Mouse (Mus musculus): Measurements from ENCODE around the gene Tmem189.

DNA sequence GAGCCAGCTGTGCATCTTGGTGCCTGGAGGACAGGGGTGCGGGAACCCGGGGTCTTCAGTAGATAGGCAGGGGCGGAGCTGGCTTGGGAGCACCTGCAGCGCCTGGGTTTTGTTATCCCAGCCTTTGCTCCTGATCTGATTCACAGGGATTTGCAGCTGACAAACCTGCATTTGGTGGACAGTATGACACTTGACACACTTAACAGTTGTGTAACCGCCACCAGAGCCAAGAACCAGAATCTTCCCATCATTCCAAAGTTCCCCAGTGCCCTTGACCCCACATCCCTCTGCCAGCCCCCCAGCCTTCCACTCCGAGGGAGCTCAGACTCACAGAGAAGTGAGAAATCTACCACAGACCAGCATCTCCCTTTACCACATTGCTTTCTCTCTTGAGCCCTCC, 32.9 kb upstream of the Tmem189 start:
- no peak for TF ChIP-seq CTCF (conservative IDR thresholded peaks at IDR 0.05; ENCODE audit: insufficient read depth, insufficient read length, low read depth, low read length)
- no peak for TF ChIP-seq POLR2A (IDR thresholded peaks at IDR 0.05; ENCODE audit: low read depth, low read length)

Measured in kidney, adult 2 months (tissue).